Mouse (Mus musculus) heart, adult 11 months (tissue): ENCODE measurements at regions not wholly inside any gene's neighbourhood (a gene's known extent, or its start where the extent isn't known, plus 50 kb on each side); places are given as distances from the start of the nearest gene placed in this dataset.

Source experiments
- DNase-seq: peaks from one replicate; pipeline ENCODE4 v3.0.0; 2022

GRCm38 (mm10) chr13:16678246-16679024, 666.8 kb downstream of the Inhba start:
- peak; percentile 76 for DNase-seq

- no peak for DNase-seq
Measured at GRCm38 (mm10) chr13:16694201-16694600, 682.5 kb downstream of the Inhba start.

GRCm38 (mm10) chr13:16700934-16701333, 689.3 kb downstream of the Inhba start:
- DNase-seq: no peak

- no peak for DNase-seq
Measured at GRCm38 (mm10) chr13:16702138-16702537, 690.5 kb downstream of the Inhba start.

- no peak for DNase-seq
Measured at GRCm38 (mm10) chr13:16705217-16706104, 693.8 kb downstream of the Inhba start.

- no peak for DNase-seq
Measured at GRCm38 (mm10) chr13:16706105-16706442, 694.4 kb downstream of the Inhba start.

GRCm38 (mm10) chr13:16715296-16715960, 703.8 kb downstream of the Inhba start:
- DNase-seq: peak; percentile 96

GRCm38 (mm10) chr13:16716340-16716739, 704.7 kb downstream of the Inhba start:
- DNase-seq: peak; percentile 83

- peak; percentile 95 for DNase-seq
Measured at GRCm38 (mm10) chr13:16716796-16717749, 705.4 kb downstream of the Inhba start.

- DNase-seq: no peak
Measured at GRCm38 (mm10) chr13:16720090-16720489, 708.4 kb downstream of the Inhba start.

- DNase-seq: no peak
Measured at GRCm38 (mm10) chr13:16725350-16725749, 713.7 kb downstream of the Inhba start.

GRCm38 (mm10) chr13:16738313-16738712, 726.7 kb downstream of the Inhba start:
- no peak for DNase-seq

- DNase-seq: no peak
Measured at GRCm38 (mm10) chr13:16739563-16739962, 727.9 kb downstream of the Inhba start.

GRCm38 (mm10) chr13:16744237-16744636, 732.6 kb downstream of the Inhba start:
- DNase-seq: no peak

GRCm38 (mm10) chr13:16745644-16746043, 734.0 kb downstream of the Inhba start:
- DNase-seq: no peak

- DNase-seq: no peak
Measured at GRCm38 (mm10) chr13:16746451-16746850, 734.8 kb downstream of the Inhba start.

- no peak for DNase-seq
Measured at GRCm38 (mm10) chr13:16756264-16756663, 744.6 kb downstream of the Inhba start.

GRCm38 (mm10) chr13:16760045-16760444, 748.4 kb downstream of the Inhba start:
- no peak for DNase-seq

GRCm38 (mm10) chr13:16761415-16761814, 749.8 kb downstream of the Inhba start:
- DNase-seq: peak; percentile 96

- no peak for DNase-seq
Measured at GRCm38 (mm10) chr13:16762326-16762725, 750.7 kb downstream of the Inhba start.

- DNase-seq: no peak
Measured at GRCm38 (mm10) chr13:16762727-16763512, 751.3 kb downstream of the Inhba start.
